Mouse (Mus musculus): ENCODE measurements around the gene Syne1.

Gene Syne1

DNA sequence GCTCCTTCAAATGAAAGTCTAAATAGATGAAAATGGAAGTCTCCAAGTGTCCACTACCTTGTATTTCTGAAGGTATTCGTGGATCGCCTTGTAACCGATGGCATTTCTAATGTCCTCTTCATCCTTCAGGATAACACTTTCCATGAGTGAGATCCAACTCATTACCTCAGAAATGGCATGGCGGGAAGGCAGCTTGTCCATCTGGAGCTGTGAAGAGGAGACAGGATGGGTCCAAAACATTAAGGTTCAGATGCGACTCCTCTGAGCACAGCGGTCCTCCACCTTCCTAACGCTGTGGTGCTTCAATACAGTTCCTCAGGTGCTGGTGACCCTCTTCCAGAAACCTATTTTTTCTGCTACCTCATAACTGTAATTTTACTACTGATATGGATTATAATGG is 426.5 kb downstream of the Syne1 start:
- 94% methylated on average over 7 of the region's 7 CpGs for WGBS

- 93% methylated on average over 6 of the region's 6 CpGs for WGBS
Observed at GRCm38 (mm10) chr10:5116720-5117119, 434.6 kb downstream of the Syne1 start.

DNA sequence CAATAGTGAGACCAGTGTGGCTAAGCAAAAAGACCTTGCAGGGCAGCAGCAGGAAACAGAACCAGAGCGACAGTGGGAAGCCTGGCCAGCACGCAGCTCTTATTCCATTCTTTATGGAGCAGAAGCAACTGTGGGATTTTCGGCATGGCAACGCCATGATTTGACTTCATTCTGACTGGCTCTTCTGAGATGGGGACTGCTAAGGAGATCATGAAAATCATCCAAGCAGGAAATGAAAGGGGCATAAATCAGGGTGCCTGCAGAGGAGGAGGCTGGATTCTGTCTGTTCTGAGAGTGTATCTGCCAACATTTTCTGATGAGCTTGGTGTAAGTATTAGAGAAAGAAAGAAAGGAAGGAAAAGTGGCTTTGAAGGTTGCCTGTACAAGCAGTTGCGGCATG is 435.1 kb downstream of the Syne1 start:
- whole genome bisulfite sequencing = 90% methylated on average over 5 of the region's 5 CpGs

DNA sequence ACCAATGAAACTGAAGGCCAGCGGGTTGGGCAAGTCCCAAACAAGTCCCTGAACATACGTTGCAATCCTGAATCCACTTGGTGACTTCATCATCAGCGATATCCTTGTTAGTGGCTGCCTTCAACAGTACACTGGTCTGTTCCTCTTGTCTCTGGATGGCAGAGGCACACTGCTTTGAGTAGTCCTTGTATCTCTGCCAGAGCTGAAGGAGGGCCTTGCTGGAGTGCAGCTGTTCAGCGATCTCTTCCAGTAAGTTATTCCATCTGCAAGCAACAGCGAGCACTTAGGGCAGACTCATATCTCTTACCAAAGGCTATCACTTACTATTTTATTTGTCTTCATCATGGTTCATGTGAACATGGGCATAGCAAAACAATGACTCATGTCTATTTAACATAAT is 440.5 kb downstream of the Syne1 start:
- 66% methylated on average over 5 of the region's 5 CpGs for WGBS

GRCm38 (mm10) chr10:5097754-5098137 is 453.5 kb downstream of the Syne1 start:
- WGBS = 69% methylated on average over 2 of the region's 2 CpGs

GRCm38 (mm10) chr10:5096996-5097753 is 454.1 kb downstream of the Syne1 start:
- WGBS = 63% methylated on average over 10 of the region's 10 CpGs

- 85% methylated on average over 4 of the region's 4 CpGs for WGBS
Observed at GRCm38 (mm10) chr10:5089133-5089532, 462.1 kb downstream of the Syne1 start.

GRCm38 (mm10) chr10:5087336-5087735 is 463.9 kb downstream of the Syne1 start:
- 77% methylated on average over 7 of the region's 7 CpGs for WGBS

DNA sequence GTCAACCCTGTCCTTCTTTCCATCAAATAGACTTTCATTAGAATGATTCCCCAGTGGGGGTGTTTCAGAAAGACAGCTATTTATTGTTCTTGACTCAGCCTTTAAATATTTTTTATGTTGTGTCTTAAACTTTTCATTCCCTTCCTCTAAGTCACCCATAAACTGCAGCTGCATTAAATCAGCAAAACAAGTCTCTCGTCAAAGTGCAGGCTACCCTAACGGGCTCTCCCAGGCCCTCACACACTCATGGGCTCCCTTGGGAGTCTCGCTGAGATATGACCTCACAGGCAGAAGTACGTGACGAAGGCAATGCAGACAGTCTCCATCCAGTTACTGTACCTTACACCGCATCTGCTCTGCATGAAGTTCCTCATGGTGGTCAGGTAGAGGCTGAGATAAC is 465.0 kb downstream of the Syne1 start:
- WGBS = 91% methylated on average over 6 of the region's 6 CpGs

DNA sequence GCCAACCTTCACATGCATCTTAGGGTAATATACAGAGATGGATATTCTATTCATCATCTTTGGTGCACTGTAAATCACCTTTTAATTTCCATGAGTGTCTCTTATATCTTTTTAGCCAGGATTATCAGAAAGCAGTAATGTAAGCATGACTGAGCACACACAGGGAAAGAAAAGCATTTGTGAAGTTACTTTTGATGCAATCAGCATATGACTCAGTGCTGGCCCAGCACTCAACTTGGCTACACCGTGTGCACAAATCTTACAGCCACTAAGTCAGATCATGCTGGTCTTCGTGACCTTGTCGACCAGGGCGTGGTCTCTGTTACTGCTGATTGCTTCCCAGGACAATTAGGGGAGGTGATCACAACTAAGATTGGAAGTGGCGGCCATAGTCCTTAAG is 465.5 kb downstream of the Syne1 start:
- 92% methylated on average over 5 of the region's 5 CpGs for WGBS

DNA sequence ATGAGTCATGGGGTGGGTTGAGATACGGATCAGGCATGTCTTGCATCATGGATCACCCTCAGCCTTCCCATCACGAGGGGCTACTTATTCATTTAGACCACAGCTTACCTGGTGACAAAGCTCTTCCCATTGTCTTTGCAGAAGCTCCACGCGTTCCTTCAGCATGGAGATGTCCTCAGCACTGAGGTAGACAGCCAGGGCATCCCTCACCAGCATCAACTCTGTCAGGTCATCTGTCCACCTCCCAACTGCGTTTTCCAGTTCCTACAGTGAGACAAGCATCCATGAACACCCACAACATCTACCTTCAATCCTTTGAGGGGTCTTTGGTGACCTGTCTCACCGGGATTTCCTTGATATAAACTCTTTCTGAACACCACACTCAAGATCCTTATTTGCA is 467.6 kb downstream of the Syne1 start:
- 77% methylated on average over 6 of the region's 6 CpGs for WGBS

- WGBS = 37% methylated on average over 9 of the region's 9 CpGs
Observed at GRCm38 (mm10) chr10:5079945-5080468, 471.3 kb downstream of the Syne1 start.

DNA sequence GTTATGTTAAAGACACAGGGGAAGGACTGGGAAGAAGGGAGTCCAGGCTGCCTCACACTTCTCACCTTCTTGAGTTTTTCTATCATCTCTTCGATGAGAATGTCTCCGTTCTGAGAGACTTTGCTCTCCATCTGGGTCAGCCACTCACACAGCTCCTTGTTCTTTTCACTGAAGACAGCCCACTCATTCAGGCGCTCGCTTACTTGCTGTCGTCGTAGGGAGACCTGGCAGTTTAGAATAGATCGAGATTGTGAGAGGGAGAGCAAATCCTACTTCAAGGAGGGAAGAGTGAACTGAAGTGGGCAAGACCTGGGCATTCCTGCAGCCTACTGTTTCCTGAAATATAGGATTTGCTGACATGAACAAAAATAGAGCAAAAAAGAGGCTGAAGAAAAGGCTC is 475.6 kb downstream of the Syne1 start:
- 53% methylated on average over 7 of the region's 7 CpGs for WGBS

- WGBS = 90% methylated on average over 8 of the region's 8 CpGs
Observed at GRCm38 (mm10) chr10:5072054-5072453, 479.2 kb downstream of the Syne1 start.

DNA sequence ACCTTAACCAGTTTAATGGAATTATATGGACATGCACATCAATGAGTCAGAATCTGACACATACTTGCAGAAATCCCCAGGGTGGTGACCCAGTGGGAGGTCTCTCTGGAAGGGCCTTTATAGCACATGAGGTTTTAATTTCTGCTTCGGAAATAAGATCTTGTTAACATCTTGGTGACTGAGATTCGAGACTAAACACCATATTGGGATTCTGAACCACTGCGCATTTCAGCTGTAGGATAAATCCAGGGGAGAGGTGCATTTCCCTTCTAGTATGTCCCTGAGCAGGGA is 480.4 kb downstream of the Syne1 start:
- WGBS = 59% methylated on average over 3 of the region's 3 CpGs

- 88% methylated on average over 11 of the region's 11 CpGs for whole genome bisulfite sequencing
Observed at GRCm38 (mm10) chr10:5070168-5070940, 480.9 kb downstream of the Syne1 start.

- 50% methylated on average over 14 of the region's 14 CpGs for WGBS
Observed at GRCm38 (mm10) chr10:5068676-5069265, 482.5 kb downstream of the Syne1 start, which contains the start of gene Gm10097. TSS of gene Gm10097 (plus strand) at chr10:5069192.

DNA sequence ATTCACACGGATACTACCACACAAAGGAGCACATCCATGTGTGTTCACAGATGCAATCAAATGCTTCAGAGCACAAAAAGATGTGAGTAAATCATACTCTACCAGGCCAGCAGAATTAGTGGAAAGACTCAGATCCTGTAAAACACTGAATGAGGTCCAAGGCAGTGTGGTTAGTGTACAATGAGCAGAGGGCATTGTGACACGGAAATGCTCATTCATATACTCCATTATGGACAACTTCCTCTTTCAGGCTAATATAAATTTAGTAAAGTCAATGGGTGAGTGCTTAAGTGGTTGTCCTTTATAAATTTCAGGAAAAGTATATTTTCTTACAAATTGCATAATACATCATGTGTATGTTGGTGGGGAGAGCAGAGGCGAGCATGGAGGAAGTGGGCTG is 484.2 kb downstream of the Syne1 start:
- WGBS = 86% methylated on average over 3 of the region's 3 CpGs

- 95% methylated on average over 2 of the region's 2 CpGs for WGBS
Observed at GRCm38 (mm10) chr10:5059983-5060382, 491.3 kb downstream of the Syne1 start.

- WGBS = 76% methylated on average over 2 of the region's 2 CpGs
Observed at GRCm38 (mm10) chr10:5058876-5059275, 492.4 kb downstream of the Syne1 start.

- WGBS = 81% methylated on average over 15 of the region's 15 CpGs
Observed at GRCm38 (mm10) chr10:5057661-5058060, 493.6 kb downstream of the Syne1 start.

DNA sequence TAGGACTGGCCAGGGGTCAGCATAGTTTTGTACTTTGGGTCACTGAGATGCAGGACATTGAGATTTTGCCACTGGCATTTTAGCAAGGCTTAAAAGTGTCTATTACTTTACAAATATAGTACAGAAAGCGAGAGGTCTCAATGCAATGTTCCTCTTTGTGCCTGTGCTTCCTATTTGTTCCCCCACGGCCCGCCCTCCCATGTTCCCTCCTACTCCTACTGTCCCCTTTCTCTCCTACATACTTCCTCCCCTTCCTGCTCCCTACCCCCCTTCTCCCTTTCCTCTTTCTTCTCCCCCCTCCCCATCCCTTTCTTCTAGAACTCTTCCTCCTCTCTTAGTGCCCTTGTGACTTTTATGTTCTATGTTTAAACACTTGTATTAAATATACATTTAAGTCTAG is 494.3 kb downstream of the Syne1 start:
- 79% methylated on average over 3 of the region's 3 CpGs for WGBS

GRCm38 (mm10) chr10:5056243-5056735 is 495.0 kb downstream of the Syne1 start:
- 47% methylated on average over 10 of the region's 10 CpGs for WGBS

All from cerebral cortex, adult 2 months (tissue).